Mouse (Mus musculus) hematopoietic stem cell, adult 5-6 weeks (primary cell): ENCODE measurements around the gene Vamp9. TPM values are rescaled to one million over a fixed set of nuclear protein-coding genes. Genes with fewer than 3 reads are reported as not detected.

ENCODE experiments used
- ATAC-seq, 2 experiments: fragments of 125-278 bp in 1 of 2; replicated peaks in 1 of 2; 2 replicates each; pipeline ENCODE4 v1.8.0; 2016 to 2017; ENCODE audit warnings: inconsistent platforms in 2 of 2, mild to moderate bottlenecking in 2 of 2, moderate number of reproducible peaks in 2 of 2, low read depth in 1 of 2, moderate TSS enrichment in 1 of 2; ENCODE audit not compliant: low FRiP score in 2 of 2, poor library complexity in 2 of 2, severe bottlenecking in 2 of 2, insufficient read depth in 1 of 2, low TSS enrichment in 1 of 2
- total RNA-seq: library from RNA; stranded (forward); fragments of 172-1452, 232-1000 nt; gene quantifications from 2 replicates; pipeline ENCODE4 v1.2.3, GENCODE M21; 2017

Vamp9 gene
- total RNA-seq, 1 experiment from 2014 or later: not detected

DNA sequence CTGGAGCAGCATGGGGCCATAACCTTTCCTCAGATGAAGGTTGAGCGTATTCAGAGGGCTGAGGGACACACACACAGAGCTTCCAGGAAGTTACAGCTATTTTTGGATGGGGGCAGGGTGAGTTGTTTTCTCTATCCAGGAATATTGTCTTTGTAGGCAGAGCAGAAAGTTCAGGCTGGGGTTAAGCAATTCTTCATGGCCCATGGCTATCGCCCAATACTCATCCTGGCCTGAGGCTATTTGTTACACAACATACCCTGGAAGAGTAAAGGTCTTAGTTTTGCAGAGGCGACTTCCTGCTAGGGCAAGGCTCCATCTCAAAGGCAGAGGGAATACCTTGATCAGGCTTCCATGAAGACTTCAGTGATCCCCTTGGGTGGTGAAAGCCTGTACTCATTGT lies 88.1 kb downstream of the Vamp9 start:
- no peak for ATAC-seq

GRCm38 (mm10) chr5:99994680-99995079 lies 88.6 kb downstream of the Vamp9 start:
- ATAC-seq: no peak

GRCm38 (mm10) chr5:100000048-100000447 lies 94.0 kb downstream of the Vamp9 start:
- ATAC-seq: peak in 1 of 2 experiments; percentile 53; a peak in 2 of 4 replicates

- ATAC-seq: no peak
Observed at GRCm38 (mm10) chr5:100000500-100000899, 94.4 kb downstream of the Vamp9 start.

Other genes starting within 250 kb of the Vamp9 start
- gene Rasgef1b, start 177.2 kb upstream of the Vamp9 start, total RNA-seq: 21.1 and 30.5 TPM in 2 replicates
- gene Hnrnpd, start 72.7 kb downstream of the Vamp9 start, total RNA-seq: 109 and 121 TPM in 2 replicates
- 2.6 TPM in 1 of 2 replicates, not detected in the other for gene 4930524J08Rik, start 72.8 kb downstream of the Vamp9 start, total RNA-seq
- gene Hnrnpdl, start 133.4 kb downstream of the Vamp9 start, total RNA-seq: 446 and 584 TPM in 2 replicates
- 37.5 and 40.0 TPM in 2 replicates for gene Enoph1, start 133.7 kb downstream of the Vamp9 start, total RNA-seq